Mouse (Mus musculus): ENCODE measurements at regions not wholly inside any gene's neighbourhood (a gene's known extent, or its start where the extent isn't known, plus 50 kb on each side); places are given as distances from the start of the nearest gene placed in this dataset.

- WGBS = 41% methylated on average over 20 of the region's 20 CpGs
Observed at GRCm38 (mm10) chr4:153200799-153201770, 281.5 kb downstream of the Ajap1 start.

GRCm38 (mm10) chr4:153189485-153189884 lies 293.1 kb downstream of the Ajap1 start:
- no peak overlapping the region for H3K9ac ChIP-seq (replicated peaks; ENCODE audit: low read length)
- no peak overlapping the region for H3K4me2 ChIP-seq (ENCODE audit: low read depth, low read length)
- peaks cover 9% of the 10 kb centered on the region; the same call in 1 of the 2 replicates for H3K4me1 ChIP-seq (ENCODE audit: insufficient read depth, low read length)
- DNase-seq (ENCODE audit: low spot score) (peak; percentile 47), ATAC-seq (no peak)
- no peak for TF ChIP-seq CTCF (IDR thresholded peaks at IDR 0.05; ENCODE audit: low read depth)
- no peak overlapping the region for H3K4me3 ChIP-seq (ENCODE audit: low read length)
- H3K27me3 ChIP-seq (ENCODE audit: insufficient read depth, low read length) = no peaks in the 10 kb centered on the region; the same call in 1 of the 2 replicates
- WGBS = 14% methylated on average over 8 of the region's 8 CpGs
- no peak overlapping the region for H3K27ac ChIP-seq
- no peaks in the 10 kb centered on the region for H3K9me3 ChIP-seq (ENCODE audit: low read length)
- H3K36me3 ChIP-seq (ENCODE audit: insufficient read depth, low read length) = no peaks in the 10 kb centered on the region

More at GRCm38 (mm10) chr4:153200799-153201770, 281.5 kb downstream of the Ajap1 start:
- no peak for TF ChIP-seq CTCF (IDR thresholded peaks at IDR 0.05; ENCODE audit: low read depth)
- Histone ChIP-seq H3K4me3 (ENCODE audit: low read length) (no peak overlapping the region), H3K4me2 (ENCODE audit: low read depth, low read length) (no peak overlapping the region), H3K36me3 (ENCODE audit: insufficient read depth, low read length) (no peaks in the 10 kb centered on the region), H3K27me3 (ENCODE audit: insufficient read depth, low read length) (no peaks in the 10 kb centered on the region), H3K27ac (no peak overlapping the region), H3K9me3 (ENCODE audit: low read length) (no peaks in the 10 kb centered on the region), H3K4me1 (ENCODE audit: insufficient read depth, low read length) (no peaks in the 10 kb centered on the region), H3K9ac (replicated peaks; ENCODE audit: low read length) (no peak overlapping the region)
- no peak for ATAC-seq
- no peak for DNase-seq (ENCODE audit: low spot score)

GRCm38 (mm10) chr4:153188504-153189031 lies 294.0 kb downstream of the Ajap1 start:
- H3K9ac ChIP-seq (replicated peaks; ENCODE audit: low read length) = no peak overlapping the region; the same call in 1 of the 2 replicates
- no peaks in the 10 kb centered on the region; the same call in 1 of the 2 replicates for H3K27me3 ChIP-seq (ENCODE audit: insufficient read depth, low read length)
- peaks cover 9% of the 10 kb centered on the region; the same call in 1 of the 2 replicates for H3K4me1 ChIP-seq (ENCODE audit: insufficient read depth, low read length)
- no peaks in the 10 kb centered on the region for H3K9me3 ChIP-seq (ENCODE audit: low read length)
- ATAC-seq (peak; percentile 66; the same call in 1 of the 2 replicates), DNase-seq (ENCODE audit: low spot score) (peak; percentile 34)
- no peak for TF ChIP-seq CTCF (IDR thresholded peaks at IDR 0.05; ENCODE audit: low read depth)
- WGBS = 1% methylated on average over 17 of the region's 17 CpGs
- no peaks in the 10 kb centered on the region for H3K36me3 ChIP-seq (ENCODE audit: insufficient read depth, low read length)
- peak overlapping the region; percentile 10; the same call in 1 of the 2 replicates for H3K4me3 ChIP-seq (ENCODE audit: low read length)
- H3K27ac ChIP-seq = no peak overlapping the region
- peak overlapping the region; percentile 44 for H3K4me2 ChIP-seq (ENCODE audit: low read depth, low read length)

GRCm38 (mm10) chr4:153187959-153188503 lies 294.6 kb downstream of the Ajap1 start:
- TF ChIP-seq CTCF (IDR thresholded peaks at IDR 0.05; ENCODE audit: low read depth) = no peak
- H3K9me3 ChIP-seq (ENCODE audit: low read length) = no peaks in the 10 kb centered on the region
- H3K36me3 ChIP-seq (ENCODE audit: insufficient read depth, low read length) = no peaks in the 10 kb centered on the region
- H3K4me1 ChIP-seq (ENCODE audit: insufficient read depth, low read length) = peaks cover 9% of the 10 kb centered on the region; the same call in 1 of the 2 replicates
- 6% methylated on average over 6 of the region's 6 CpGs for whole genome bisulfite sequencing
- H3K4me3 ChIP-seq (ENCODE audit: low read length) = peak overlapping the region; percentile 10; the same call in 1 of the 2 replicates
- peak overlapping the region; percentile 44 for H3K4me2 ChIP-seq (ENCODE audit: low read depth, low read length)
- DNase-seq (ENCODE audit: low spot score) = no peak
- peak; percentile 32; the same call in 1 of the 2 replicates for ATAC-seq
- no peak overlapping the region for H3K27ac ChIP-seq
- no peak overlapping the region; the same call in 1 of the 2 replicates for H3K9ac ChIP-seq (replicated peaks; ENCODE audit: low read length)
- H3K27me3 ChIP-seq (ENCODE audit: insufficient read depth, low read length) = no peaks in the 10 kb centered on the region; the same call in 1 of the 2 replicates

GRCm38 (mm10) chr4:153177496-153177895 lies 305.1 kb downstream of the Ajap1 start:
- no peak overlapping the region for H3K27ac ChIP-seq
- H3K36me3 ChIP-seq (ENCODE audit: insufficient read depth, low read length) = no peaks in the 10 kb centered on the region
- no peak for ATAC-seq
- H3K4me1 ChIP-seq (ENCODE audit: insufficient read depth, low read length) = no peaks in the 10 kb centered on the region
- no peak overlapping the region for H3K4me3 ChIP-seq (ENCODE audit: low read length)
- H3K4me2 ChIP-seq (ENCODE audit: low read depth, low read length) = no peak overlapping the region
- H3K9me3 ChIP-seq (ENCODE audit: low read length) = no peaks in the 10 kb centered on the region
- WGBS = 76% methylated on average over 9 of the region's 9 CpGs
- H3K9ac ChIP-seq (replicated peaks; ENCODE audit: low read length) = no peak overlapping the region
- DNase-seq (ENCODE audit: low spot score) = no peak
- no peaks in the 10 kb centered on the region for H3K27me3 ChIP-seq (ENCODE audit: insufficient read depth, low read length)
- TF ChIP-seq CTCF (IDR thresholded peaks at IDR 0.05; ENCODE audit: low read depth) = no peak

- Histone ChIP-seq H3K4me3 (ENCODE audit: low read length) (no peak overlapping the region), H3K4me1 (ENCODE audit: insufficient read depth, low read length) (no peaks in the 10 kb centered on the region), H3K27me3 (ENCODE audit: insufficient read depth, low read length) (no peaks in the 10 kb centered on the region), H3K27ac (no peak overlapping the region), H3K36me3 (ENCODE audit: insufficient read depth, low read length) (no peaks in the 10 kb centered on the region), H3K9ac (replicated peaks; ENCODE audit: low read length) (no peak overlapping the region), H3K9me3 (ENCODE audit: low read length) (no peaks in the 10 kb centered on the region), H3K4me2 (ENCODE audit: low read depth, low read length) (no peak overlapping the region)
- DNase-seq (ENCODE audit: low spot score) = peak; percentile 69
- peak; percentile 82 for TF ChIP-seq CTCF (IDR thresholded peaks at IDR 0.05; ENCODE audit: low read depth)
- 14% methylated on average over 12 of the region's 12 CpGs for WGBS
- no peak for ATAC-seq
Observed at GRCm38 (mm10) chr4:153175660-153176059, 307.0 kb downstream of the Ajap1 start.
